Mouse (Mus musculus) forebrain, embryonic 16.5 days (tissue): ENCODE data around the gene Ttc26. TPM values are rescaled to one million over a fixed set of nuclear protein-coding genes. Genes with fewer than 3 reads are reported as not detected.

Experiments used
- ATAC-seq: fragments of 200-750 bp; cut with Nextera tagmentation; 2 replicates; pipeline ENCODE4 v1.8.0; 2017; ENCODE audit warnings: mild to moderate bottlenecking, moderate library complexity
- H3K27ac ChIP-seq: fragments of 300-500 bp; sonication (generic); 2 replicates; pipeline ENCODE4 v1.5.1; 2014; ENCODE audit warnings: low read length, control low read depth
- H3K27me3 ChIP-seq: fragments of 300-500 bp; sonication (generic); replicated peaks from 2 replicates; pipeline ENCODE4 v1.6.1; 2014; ENCODE audit warnings: low read length; ENCODE audit not compliant: control insufficient read depth, insufficient read depth
- H3K36me3 ChIP-seq: fragments of 300-500 bp; sonication (generic); 2 replicates; pipeline ENCODE4 v1.6.1; 2014; ENCODE audit not compliant: control insufficient read depth, insufficient read depth
- H3K4me1 ChIP-seq: fragments of 300-500 bp; sonication (generic); replicated peaks from 2 replicates; pipeline ENCODE4 v1.6.1; 2014; ENCODE audit warnings: low read length; ENCODE audit not compliant: control insufficient read depth, insufficient read depth
- H3K4me2 ChIP-seq: fragments of 300-500 bp; sonication (generic); 2 replicates; pipeline ENCODE4 v1.6.1; 2014; ENCODE audit warnings: mild to moderate bottlenecking, low read length, control low read depth
- H3K4me3 ChIP-seq: fragments of 300-500 bp; sonication (generic); replicated peaks from 2 replicates; pipeline ENCODE4 v1.5.1; 2014; ENCODE audit warnings: mild to moderate bottlenecking, low read length, control low read depth
- H3K9ac ChIP-seq: fragments of 300-500 bp; sonication (generic); replicated peaks from 2 replicates; pipeline ENCODE4 v1.6.1; 2014; ENCODE audit warnings: low read depth, low read length, control low read depth
- H3K9me3 ChIP-seq: fragments of 300-500 bp; sonication (generic); 2 replicates; pipeline ENCODE4 v1.6.1; 2016; ENCODE audit warnings: low read length; ENCODE audit not compliant: control insufficient read depth
- WGBS: fragments of 180-500 bp; shearing (Covaris S2); extraction: QIAGEN DNeasy Blood & Tissue Kit; methylation state at CpG from one replicate; pipeline ENCODE4 v1.1.7; 2014; 5-methylcytosine and 5-hydroxymethylcytosine counted together
- polyA plus RNA-seq: library from polyadenylated mRNA; unstranded; fragments of >200 nt; fragmentation: Nextera tagmentation; extraction: Ambion mirVana; gene quantifications from 2 replicates; pipeline ENCODE4 v1.2.1, GENCODE M21; 2015

Ttc26 gene
- 7.8 and 8.3 TPM in 2 replicates for polyA plus RNA-seq

GRCm38 (mm10) chr6:38381129-38381771 is at the start of gene Ttc26:
Gene Ttc26, plus strand, starts transcription at chr6:38381469.
- under 1% methylated on average over 26 of the region's 26 CpGs for WGBS
- Histone ChIP-seq H3K4me1 (peaks cover 10% of the 10 kb centered on the region), H3K27me3 (no peaks in the 10 kb centered on the region), H3K4me2 (peak within 1 kb of the TSS; percentile 70), H3K9ac (peak within 1 kb of the TSS; percentile 63), H3K9me3 (no peaks in the 10 kb centered on the region), H3K27ac (peak within 1 kb of the TSS; percentile 54), H3K36me3 (peaks cover 7% of the 10 kb centered on the region; the same call in 1 of the 2 replicates), H3K4me3 (peak within 1 kb of the TSS; percentile 67)
- peak; percentile 95 for ATAC-seq

- WGBS, result 90% methylated on average over 6 of the region's 6 CpGs
- ATAC-seq, result no peak
- no peaks in the 10 kb centered on the region for H3K9me3 ChIP-seq
- no peak overlapping the region for H3K27ac ChIP-seq
- no peak overlapping the region for H3K4me2 ChIP-seq
- no peaks in the 10 kb centered on the region for H3K27me3 ChIP-seq
- no peak overlapping the region for H3K4me3 ChIP-seq
- H3K9ac ChIP-seq, result no peak overlapping the region
- H3K36me3 ChIP-seq, result no peaks in the 10 kb centered on the region
- H3K4me1 ChIP-seq, result no peaks in the 10 kb centered on the region
These were observed 46.0 kb upstream of the Ttc26 start for GRCm38 (mm10) chr6:38335264-38335663.

- Histone ChIP-seq H3K36me3 (no peaks in the 10 kb centered on the region), H3K9ac (no peak overlapping the region), H3K4me1 (no peaks in the 10 kb centered on the region), H3K27me3 (no peaks in the 10 kb centered on the region), H3K4me3 (no peak overlapping the region), H3K27ac (no peak overlapping the region), H3K9me3 (no peaks in the 10 kb centered on the region), H3K4me2 (no peak overlapping the region)
- ATAC-seq, result no peak
- whole genome bisulfite sequencing, result 87% methylated on average over 4 of the region's 4 CpGs
These were observed 44.0 kb upstream of the Ttc26 start for GRCm38 (mm10) chr6:38337166-38337705.

- Histone ChIP-seq H3K4me2 (no peak overlapping the region), H3K9me3 (no peaks in the 10 kb centered on the region), H3K9ac (no peak overlapping the region), H3K27me3 (no peaks in the 10 kb centered on the region), H3K36me3 (no peaks in the 10 kb centered on the region), H3K4me3 (no peak overlapping the region), H3K27ac (no peak overlapping the region), H3K4me1 (no peaks in the 10 kb centered on the region)
- no peak for ATAC-seq
- 89% methylated on average over 6 of the region's 6 CpGs for WGBS
These were observed 43.3 kb upstream of the Ttc26 start for GRCm38 (mm10) chr6:38337951-38338350.

GRCm38 (mm10) chr6:38339078-38339477 is 42.2 kb upstream of the Ttc26 start:
- no peak for ATAC-seq
- Histone ChIP-seq H3K9ac (no peak overlapping the region), H3K4me2 (no peak overlapping the region), H3K36me3 (no peaks in the 10 kb centered on the region), H3K4me3 (no peak overlapping the region), H3K4me1 (no peaks in the 10 kb centered on the region), H3K27me3 (no peaks in the 10 kb centered on the region), H3K9me3 (no peaks in the 10 kb centered on the region), H3K27ac (no peak overlapping the region)
- WGBS, result 59% methylated on average over 2 of the region's 2 CpGs

GRCm38 (mm10) chr6:38341751-38342665 is 39.3 kb upstream of the Ttc26 start:
- ATAC-seq, result no peak
- H3K9ac ChIP-seq, result no peak overlapping the region
- no peaks in the 10 kb centered on the region for H3K9me3 ChIP-seq
- H3K27ac ChIP-seq, result no peak overlapping the region
- 82% methylated on average over 11 of the region's 11 CpGs for WGBS
- no peak overlapping the region for H3K4me3 ChIP-seq
- no peaks in the 10 kb centered on the region for H3K27me3 ChIP-seq
- H3K4me1 ChIP-seq, result no peaks in the 10 kb centered on the region
- no peak overlapping the region for H3K4me2 ChIP-seq
- no peaks in the 10 kb centered on the region for H3K36me3 ChIP-seq

- Histone ChIP-seq H3K9ac (no peak overlapping the region), H3K4me1 (no peaks in the 10 kb centered on the region), H3K9me3 (no peaks in the 10 kb centered on the region), H3K4me3 (no peak overlapping the region), H3K27ac (no peak overlapping the region), H3K36me3 (no peaks in the 10 kb centered on the region), H3K27me3 (no peaks in the 10 kb centered on the region), H3K4me2 (no peak overlapping the region)
- 80% methylated on average over 8 of the region's 8 CpGs for WGBS
- no peak for ATAC-seq
These were observed 38.6 kb upstream of the Ttc26 start for GRCm38 (mm10) chr6:38342666-38342992.

- no peak for ATAC-seq
- Histone ChIP-seq H3K27ac (no peak overlapping the region), H3K4me1 (no peaks in the 10 kb centered on the region), H3K36me3 (no peaks in the 10 kb centered on the region), H3K27me3 (no peaks in the 10 kb centered on the region), H3K9me3 (no peaks in the 10 kb centered on the region), H3K4me3 (no peak overlapping the region), H3K4me2 (no peak overlapping the region), H3K9ac (no peak overlapping the region)
- 40% methylated on average over 3 of the region's 3 CpGs for WGBS
These were observed 37.7 kb upstream of the Ttc26 start for GRCm38 (mm10) chr6:38343581-38343980.

GRCm38 (mm10) chr6:38344006-38344670 is 37.1 kb upstream of the Ttc26 start:
- H3K4me2 ChIP-seq, result no peak overlapping the region
- no peak overlapping the region for H3K4me3 ChIP-seq
- no peaks in the 10 kb centered on the region for H3K9me3 ChIP-seq
- H3K4me1 ChIP-seq, result no peaks in the 10 kb centered on the region
- H3K36me3 ChIP-seq, result no peaks in the 10 kb centered on the region
- no peak for ATAC-seq
- H3K27ac ChIP-seq, result no peak overlapping the region
- no peak overlapping the region for H3K9ac ChIP-seq
- 86% methylated on average over 7 of the region's 7 CpGs for WGBS
- H3K27me3 ChIP-seq, result no peaks in the 10 kb centered on the region
